Mouse (Mus musculus) WW6 (cell line): ENCODE results near the gene Glud1.

Source experiments
- DNase-seq: peaks from one replicate; pipeline ENCODE4 v3.0.0-alpha.2; 2013; ENCODE audit warnings: low read depth, low spot score

Glud1 gene

GRCm38 (mm10) chr14:34377121-34377520 lies 66.6 kb downstream of the Glud1 start:
- no peak for DNase-seq

GRCm38 (mm10) chr14:34378560-34379331 lies 68.2 kb downstream of the Glud1 start:
- DNase-seq = no peak

- no peak for DNase-seq
Measured at GRCm38 (mm10) chr14:34382921-34383704, 72.6 kb downstream of the Glud1 start.

GRCm38 (mm10) chr14:34393295-34393694 lies 82.8 kb downstream of the Glud1 start:
- no peak for DNase-seq
